Mouse (Mus musculus) urinary bladder, postnatal 14 days (tissue): Measurements from ENCODE around the gene Draxin.
"Not testable (repeated sequence)": the region's sequence is repeated elsewhere in the genome, so short reads cannot be mapped to it uniquely, and the experiment has no call there.

ENCODE experiments used
- DNase-seq: peaks from one replicate; pipeline ENCODE4 v3.0.0; 2021; ENCODE audit warnings: low spot score

Gene Draxin

DNA sequence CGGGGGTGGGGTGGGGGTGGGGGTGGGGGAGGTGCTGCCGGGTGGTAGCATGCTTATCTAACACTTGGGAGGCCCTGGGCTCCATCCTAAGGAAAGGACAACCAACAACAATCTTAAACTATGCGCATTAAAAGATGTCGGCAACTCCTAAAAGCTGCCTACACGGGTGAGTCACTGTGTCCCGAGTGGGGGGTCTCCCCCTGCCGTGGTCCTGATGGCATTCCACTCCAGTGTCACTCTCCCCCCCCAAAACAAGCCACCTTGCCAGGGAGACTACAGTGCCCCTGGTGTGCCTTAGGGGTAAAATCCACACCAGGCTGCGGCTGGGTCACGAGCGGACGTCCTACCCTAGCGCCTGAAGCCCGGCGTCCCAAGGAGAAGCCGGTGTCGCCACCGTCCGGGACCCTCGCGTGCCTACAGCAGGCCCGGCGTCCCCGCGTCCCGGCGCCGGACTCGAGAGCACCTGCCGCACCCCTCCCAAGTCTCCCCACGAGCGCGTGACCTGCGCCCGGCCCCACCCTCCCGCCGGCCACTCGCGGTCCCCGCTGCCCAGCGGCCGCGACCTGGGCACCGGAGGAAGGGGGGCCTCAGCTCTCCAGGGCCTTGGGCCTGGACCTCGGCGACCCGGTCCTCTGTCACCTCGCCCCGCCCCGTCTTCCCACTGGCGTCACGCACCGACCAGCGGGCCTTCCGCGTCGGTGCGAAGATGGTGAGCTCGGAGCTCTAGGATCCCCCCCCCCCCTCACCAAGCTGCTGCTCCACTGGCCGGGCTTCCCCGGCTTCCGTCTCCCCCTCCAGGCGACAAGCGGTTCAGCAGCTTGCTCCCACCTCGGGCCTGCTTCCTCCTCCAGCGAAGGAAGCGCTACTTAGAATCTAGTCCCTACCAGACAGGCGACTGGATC is 21.0 kb upstream of the Draxin start, which contains the start of gene Fbxo6:
Gene Fbxo6, minus strand, starts transcription at position 874 of the 902 bp plus-strand sequence.
- DNase-seq: peak; percentile 89

DNA sequence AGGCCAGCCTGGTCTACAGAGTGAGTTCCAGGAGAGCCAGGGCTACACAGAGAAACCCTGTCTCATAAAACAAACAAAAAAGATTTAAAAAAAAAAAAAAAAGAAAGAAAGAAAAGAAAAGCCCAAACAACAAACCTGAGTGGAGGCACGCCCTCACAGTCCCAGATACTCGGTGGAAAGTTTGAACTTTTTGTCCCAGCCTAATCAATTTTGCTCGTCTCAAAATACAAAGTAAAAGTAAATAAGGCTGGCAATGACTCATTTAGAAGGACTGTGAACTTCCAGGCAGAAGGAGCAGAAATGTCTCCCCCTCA is 20.4 kb upstream of the Draxin start:
- DNase-seq: no peak

DNA sequence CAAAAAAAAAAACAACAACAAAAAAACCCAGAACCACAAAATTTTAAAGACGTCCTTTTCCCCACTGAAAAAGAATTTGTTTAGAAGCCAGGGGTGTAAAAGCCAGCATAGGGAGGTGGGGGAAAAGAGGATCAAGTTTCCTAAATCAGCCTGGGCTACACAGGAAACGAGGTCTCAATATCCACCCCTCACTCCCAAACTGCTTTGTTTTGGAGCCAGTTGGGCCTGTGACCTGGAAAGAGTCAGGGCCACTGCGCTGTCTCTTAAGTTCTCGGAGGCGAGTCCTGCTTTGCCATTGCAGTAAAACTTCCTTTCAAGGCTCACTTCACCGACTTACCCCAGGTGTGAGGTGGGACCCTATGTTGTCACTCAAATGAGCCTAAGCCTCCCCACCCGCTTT is 19.7 kb upstream of the Draxin start:
- no peak for DNase-seq

DNA sequence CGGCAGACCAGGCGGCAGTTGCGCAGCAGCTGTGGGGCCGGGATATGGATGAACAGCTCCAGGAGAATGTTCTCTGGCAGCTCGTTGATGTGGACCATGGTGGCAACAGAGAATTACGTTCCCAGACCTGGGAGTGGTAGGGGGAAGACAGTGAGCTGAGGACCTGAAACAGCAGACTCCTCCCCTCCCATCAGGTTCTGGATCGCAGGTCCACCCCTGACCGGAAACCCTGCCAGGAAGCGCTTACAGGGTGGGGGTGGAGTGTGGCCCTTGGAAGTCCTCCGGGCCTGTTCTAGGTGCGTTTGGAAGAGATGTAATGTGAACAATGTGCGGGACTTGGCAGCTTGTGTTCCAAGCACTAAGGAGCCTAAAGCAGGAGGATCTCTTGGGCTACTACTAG is 19.0 kb upstream of the Draxin start:
- no peak for DNase-seq

DNA sequence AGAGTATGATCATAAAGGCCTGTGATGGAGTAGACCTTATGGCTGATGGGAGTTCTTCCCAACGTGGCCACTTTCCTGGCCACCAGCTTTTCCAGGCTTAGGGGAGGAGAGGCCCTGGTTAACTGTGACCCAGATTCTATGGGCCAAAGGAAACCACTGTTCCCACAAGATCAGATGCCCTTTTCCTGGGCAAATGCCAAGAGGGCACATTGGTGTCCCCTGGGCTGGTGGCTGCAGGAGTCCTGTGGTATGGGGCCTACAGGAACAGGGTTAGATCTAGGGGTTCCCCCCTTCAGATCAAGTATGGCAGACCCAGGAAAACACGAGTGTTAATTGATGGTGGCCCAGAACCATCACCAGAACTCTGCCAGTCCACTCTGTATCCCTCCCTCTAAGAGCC is 17.2 kb upstream of the Draxin start:
- no peak for DNase-seq

DNA sequence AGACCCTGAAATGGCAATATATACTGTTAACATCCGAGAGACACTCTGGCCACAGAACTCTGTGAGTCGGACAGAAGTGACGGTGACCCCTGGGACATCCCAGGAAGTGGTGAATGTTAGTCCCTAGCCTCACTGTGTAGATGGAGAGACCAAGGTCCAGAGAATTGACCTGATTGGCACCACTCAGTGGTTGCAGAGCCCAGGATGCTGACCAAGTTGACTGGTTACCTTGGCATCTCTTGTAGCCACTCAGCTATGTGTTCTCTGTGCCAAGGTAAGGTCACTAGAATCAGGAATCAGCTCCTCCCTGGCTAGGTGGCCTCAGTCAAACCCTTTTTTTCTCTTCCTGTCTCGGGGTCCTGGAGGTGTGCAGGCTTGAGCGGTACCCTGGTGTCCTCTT is 13.2 kb upstream of the Draxin start:
- DNase-seq: no peak

DNA sequence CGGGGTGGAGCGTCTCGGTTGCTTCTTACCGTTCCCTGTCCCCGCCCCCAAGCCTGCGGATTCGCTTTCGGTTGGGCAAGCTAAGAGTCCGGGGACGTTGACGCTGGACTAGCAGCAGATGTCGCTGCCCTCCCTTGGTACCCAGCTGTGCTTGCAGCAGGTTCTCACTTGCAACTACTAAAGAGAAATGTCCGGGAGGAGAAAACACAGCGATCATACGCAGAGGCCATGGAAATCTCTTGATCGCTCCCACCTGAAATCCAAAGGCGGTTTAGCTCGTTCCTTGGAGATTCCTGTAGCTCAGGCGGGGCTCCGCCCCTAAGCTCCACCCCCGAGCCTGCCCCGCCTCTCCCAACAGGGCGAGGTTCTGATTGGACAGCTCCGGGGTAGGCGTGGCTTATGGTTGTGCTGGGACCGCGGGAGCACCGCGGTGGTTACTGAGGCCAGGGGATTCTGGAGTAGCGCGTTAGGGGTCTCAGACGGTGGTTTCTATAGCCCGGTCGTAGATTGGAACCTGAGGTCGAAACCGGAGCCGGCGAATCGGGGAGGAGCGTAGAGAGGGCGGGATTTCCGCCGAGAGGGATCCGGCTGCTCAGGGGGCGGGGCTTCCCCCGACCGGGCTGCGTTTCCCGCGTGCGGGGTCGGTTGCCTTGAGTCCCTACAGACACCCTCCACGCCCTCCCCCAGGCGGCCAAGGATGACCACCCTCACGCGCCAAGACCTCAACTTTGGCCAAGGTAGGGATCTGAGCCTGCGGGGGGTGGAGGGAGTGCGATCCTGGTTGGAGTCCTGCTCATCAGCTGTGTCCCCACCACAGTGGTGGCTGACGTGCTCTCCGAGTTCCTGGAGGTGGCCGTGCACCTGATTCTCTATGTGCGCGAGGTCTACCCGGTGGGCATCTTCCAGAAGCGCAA is 9.9 kb upstream of the Draxin start:
- peak; percentile 93 for DNase-seq

DNA sequence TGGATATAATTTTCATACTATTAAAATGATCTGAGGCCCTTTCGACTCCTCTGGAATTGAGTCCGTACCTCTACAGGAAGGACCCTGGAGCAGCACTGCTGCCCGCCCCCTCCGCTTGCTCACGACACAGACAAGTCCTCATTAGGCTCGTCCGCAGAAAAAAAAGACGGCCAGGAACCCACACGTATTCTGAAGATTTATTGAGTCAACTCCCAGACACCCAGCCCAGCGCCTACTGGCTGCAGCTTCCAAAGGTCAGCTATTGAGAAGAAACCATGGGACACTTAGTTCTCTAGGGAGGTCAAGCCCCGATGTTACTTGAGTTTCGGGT is 9.2 kb upstream of the Draxin start:
- DNase-seq: no peak

DNA sequence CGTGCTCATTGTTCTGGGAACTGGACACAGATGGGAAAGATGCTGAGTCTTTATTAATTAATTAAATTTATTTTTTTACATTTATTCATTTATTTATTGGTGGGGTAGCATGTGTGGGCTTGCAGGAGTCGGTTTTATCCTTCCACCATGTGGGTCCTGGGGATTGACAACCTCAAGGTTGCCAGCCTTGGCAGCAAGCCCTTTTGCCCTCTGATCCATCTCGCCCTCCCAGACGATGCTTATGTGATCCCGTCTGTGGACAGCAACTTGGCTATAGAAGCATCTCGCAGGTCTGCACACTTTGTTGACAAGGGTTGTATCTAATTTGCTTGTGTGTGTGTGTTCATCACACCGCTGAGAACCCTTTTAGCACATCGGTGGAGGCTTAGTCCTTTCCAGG is 7.0 kb upstream of the Draxin start:
- DNase-seq: no peak

DNA sequence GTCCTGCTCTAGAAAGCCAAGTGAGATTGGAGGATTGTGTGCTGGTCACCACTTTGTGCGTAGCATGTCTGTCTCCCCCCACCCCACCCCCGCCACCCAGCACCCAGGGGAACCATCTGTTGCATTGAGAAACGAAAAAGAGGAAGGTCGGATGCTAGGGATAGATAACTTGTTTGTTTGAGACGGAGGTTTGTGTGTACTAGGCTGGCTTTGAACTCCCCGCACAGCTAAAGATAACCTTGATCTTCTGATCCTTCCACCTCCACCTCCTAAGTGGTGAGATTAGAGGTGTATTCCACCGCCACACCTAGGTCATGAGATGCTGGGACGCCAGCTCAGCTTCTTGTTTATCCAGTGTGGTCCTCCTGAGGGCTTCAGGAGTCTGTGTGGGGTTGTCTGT is 4.5 kb upstream of the Draxin start:
- no peak for DNase-seq

DNA sequence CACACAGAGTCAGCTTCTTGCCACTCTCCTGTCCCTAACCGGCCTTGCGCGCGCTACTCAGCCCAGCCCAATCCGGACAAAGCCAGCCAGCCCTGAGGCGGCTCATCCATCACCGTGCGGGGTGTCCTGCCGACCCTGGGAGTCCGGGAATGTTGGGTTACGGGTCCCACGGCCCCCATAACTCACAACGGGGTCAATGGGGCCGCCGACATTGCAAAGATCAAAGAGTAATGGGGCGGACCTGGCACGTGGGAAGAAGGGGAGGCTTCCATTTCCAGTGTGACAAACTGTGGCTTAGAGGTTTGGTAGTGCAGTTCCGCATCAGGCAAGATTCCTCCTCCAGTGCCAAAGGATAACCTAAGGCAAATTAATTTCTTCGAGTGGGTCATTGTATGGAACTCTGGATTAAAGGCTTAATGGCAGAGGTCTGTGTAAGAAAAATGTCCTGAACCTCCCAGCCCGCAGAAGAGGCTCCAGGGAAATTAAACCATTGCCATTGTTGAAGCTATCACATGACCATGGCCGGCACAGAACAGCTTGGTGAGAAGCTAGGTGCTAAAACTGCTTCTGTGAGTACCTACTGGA is 1.1 kb upstream of the Draxin start:
- DNase-seq: no peak

DNA sequence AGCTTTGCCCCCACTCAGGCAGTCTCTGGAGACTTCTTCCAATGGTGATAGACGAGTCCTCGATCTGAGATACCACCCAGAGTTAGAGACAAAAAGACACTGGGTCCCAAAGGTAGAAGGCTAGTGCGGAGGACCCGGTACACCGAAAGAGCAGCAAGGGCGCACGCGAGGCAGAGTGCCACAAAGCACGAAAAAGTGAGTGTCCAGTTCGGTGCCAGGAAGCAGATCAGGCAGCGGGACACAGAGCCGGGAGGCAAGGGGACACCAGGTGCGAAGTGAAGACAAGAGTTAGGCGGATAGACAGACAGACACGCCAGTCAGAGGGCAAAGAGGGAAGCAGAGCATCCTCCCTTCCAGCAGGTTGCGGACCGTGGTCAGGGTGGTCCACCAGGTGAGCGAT is 365 bp downstream of the Draxin start, which contains the start of gene Mad2l2:
Gene Mad2l2, plus strand, starts transcription at position 252 of the 400 bp plus-strand sequence.
- no peak for DNase-seq

DNA sequence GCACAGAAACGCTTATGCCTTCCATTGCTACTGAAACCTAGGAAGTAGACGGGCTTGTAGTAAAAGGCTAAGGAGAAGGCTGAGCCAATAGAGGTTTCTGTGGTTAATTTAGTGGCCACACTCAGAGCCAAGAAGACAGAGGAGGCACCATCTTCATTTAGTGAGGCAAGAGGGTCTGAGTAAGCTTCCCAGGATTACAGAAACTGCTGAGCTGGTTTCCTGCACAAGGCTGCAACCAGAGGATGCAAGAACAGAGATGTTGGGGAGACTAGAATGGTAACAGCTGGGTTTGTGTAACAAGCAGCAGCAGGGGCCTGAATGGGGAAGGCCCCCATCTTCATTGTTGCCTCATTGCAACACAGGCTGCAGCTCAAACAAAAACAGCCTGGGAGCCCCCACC is 1.8 kb downstream of the Draxin start:
- DNase-seq: no peak

DNA sequence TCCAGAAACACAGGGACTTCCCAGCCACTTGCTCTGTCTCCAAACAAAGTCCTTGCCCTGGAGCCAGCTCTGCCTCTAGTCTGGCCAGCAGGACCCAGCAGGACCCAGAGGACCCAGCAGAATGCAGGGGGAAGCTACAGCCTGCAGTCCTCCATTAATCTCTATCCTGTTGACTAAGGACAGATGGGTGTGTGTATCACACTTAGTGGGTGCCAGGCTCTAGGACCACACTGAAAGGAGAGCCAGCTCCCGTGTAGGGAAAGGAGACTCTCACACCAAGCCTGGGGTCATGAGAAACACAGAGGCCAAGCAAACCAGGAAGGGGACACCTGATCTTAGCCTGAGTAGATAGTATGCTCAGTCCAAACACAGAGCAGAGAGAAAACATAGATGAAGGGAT is 2.3 kb downstream of the Draxin start:
- no peak for DNase-seq

DNA sequence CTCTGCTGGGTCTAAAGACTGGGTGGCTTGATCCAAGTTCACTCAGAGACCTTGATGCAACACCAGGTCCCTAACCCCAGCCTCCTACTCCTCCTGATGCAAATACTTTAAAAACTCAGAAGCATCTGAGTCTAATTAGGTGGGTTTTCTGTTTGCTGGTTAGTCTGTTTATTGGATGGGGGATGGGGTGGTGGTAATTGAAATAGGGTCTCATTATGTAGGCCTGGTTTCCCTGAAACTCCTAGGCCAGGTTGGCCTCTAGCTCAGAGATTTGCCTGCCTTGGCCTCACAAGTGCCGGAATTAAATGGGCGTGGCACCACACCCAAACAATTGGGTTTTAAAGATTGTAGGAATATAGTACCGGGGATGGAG is 7.8 kb downstream of the Draxin start:
- no peak for DNase-seq

DNA sequence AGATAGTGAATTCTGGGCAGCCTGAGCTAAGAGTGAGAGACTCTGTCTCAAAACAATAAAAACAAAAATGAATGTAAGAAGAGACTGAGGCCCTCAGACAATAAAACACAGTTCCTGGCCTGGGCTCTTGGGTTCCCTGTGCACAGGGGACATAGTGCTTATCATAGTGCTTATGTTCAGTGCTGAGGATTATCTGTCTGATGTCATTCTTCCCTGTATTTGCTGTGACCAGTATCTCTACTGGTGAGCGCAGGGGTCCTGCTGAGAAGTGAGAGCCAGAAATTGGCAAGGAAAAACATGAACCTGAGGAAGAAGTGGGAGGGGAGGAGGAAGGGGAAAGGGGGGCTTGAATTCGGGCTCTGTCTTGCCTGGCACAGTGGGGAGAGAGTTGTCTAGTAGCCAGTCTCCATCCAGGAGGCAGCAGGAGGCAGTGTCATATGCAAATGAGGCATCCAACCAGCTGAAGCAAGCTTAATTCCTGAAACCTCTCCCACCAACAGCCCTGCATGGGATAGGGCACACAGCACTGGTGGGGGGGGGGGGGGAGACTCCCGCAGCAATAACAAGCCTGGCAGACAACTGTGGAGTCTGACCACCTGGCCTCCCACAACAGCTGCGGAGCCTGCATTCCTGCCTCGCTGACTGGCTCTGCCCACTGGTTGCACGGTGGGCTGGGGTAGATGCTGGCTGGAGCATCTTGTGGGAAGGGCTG is 8.4 kb downstream of the Draxin start:
- no peak for DNase-seq

DNA sequence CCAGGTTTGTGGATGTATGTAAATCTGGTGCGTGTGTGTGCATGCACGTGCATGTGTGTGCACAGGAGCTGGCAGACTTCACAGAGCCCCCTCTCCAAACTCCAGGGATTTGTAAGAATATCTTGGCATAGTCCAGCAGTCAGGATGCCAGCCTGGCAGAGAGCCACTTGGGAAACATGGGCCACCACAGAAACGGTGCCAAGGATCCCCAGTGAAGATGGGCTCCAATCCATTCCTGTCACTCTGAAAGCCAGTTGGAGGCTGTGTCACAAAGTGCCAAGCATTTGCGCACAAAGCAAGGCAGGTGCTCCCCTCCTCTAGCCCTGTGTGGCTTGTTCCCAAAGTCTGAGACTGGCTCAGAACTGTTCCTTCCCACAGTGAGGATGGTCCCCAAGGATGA is 9.1 kb downstream of the Draxin start:
- DNase-seq: no peak

DNA sequence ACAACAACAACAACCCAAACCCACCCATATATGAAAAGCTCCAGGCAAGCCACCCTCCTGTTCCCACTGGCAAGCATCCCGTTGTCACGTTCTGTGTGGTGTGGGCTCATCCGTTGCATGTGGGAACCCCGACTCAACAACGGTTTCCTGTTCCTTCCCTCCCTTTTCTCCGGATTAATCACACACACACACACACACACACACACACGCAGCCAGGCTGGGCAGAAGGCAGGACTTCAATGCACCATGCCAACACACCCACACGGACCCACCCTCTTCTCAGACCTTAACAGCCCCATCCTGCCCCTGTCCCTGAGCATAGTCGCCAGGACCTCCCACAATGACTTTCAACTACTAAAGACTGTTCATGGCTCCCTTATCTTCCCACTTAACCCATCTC is 9.9 kb downstream of the Draxin start:
- DNase-seq: no peak

DNA sequence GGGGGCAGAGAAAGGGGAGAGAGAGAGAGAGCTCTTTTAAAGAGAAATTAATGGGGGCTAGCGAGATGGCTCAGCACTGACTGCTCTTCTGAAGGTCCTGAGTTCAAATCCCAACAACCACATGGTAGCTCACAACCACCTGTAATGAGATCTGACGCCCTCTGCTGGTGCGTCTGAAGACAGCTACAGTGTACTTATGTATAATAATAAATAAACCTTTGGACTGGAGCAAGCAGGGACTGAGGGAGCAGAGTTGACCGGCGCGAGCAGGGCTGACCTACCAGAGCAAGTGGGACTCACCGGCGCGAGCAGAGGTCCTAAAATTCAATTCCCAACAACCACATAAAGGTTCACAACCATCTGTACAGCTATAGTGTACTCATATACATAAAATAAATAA is 10.9 kb downstream of the Draxin start:
- not testable (repeated sequence) for DNase-seq

DNA sequence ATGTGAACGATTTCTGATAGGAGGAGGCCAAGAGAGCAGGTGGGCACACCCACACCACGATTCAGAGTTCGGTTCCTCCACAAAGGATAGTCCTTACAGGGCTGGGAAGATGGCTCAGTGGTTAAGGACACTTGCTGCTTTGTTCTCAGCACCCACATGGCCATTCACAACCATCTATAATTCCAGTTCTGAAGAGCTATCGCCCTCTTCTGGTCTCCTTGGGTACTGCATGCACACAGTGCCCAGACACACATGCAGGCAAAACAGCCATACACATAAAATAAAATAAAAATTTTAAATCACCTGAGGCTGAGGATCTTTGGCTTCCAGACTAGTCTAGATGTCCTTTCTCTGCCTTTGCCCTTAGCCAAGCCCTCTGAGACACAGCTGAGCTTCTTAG is 13.1 kb downstream of the Draxin start:
- no peak for DNase-seq

DNA sequence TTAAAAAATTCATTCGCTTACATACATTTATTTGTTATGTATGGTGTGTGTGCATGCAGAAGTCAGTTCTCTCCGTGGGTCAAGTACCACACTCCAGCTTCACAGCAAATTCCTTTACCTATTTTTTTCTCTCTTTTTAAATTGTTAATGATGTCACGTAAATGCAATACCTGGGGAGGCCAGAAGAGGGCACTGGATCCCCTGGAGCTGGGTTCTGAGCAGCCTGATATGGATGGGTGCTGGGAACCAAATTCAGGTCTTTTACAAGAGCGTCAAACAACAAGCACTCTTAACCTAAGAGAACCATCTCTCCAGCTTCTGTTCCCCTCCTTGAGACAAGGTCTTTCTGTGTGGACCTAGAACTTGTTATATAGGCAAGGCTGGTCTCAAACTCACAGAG is 13.8 kb downstream of the Draxin start:
- DNase-seq: no peak

DNA sequence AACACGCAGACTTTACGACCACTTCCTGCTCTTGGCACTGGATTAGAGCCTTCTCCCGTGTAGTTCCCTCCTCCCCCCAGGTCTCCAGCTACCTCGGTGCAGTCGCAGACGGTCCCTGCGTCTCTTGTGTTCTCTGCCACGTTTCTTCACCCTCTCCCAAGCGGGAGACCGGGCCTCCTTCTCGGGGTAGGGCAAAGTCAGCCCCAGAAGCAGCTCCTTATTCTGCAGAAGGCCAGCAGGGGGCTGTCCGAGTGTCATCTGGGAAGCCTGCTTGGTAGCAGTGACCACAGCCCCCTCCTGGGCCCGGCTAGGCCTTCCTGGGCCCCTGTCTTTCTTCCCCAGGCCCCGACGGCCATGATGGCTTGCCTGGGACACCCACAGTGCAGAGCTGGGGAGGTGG is 15.0 kb downstream of the Draxin start:
- DNase-seq: peak; percentile 50
